Mouse (Mus musculus): ENCODE data around the gene Hmgn5. TPM values are rescaled to one million over a fixed set of nuclear protein-coding genes. Genes with fewer than 3 reads are reported as not detected.

Gene Hmgn5
- 11.2 and 11.4 TPM in 2 replicates for polyA plus RNA-seq (2015; fragmentation: Nextera tagmentation; extraction: Ambion mirVana)

DNA sequence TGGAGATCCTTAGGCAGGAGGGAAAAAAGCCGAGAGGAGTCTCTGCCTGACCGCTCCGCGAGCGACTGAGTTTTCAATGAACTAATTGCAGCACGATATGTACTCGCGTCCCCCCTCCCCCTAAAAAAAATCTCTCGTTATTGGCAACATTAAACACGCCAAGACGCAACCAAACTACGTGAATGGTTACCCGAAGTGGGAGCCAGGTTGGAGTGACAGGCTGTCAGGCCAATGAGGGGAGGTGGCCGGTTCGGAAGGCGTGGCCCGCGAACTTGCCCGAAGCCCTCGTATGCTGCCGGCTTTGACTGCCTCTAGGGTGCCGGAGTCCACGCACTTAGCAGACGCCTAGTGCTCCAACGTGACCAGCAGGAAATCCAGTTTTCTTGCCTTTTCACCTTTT lies at the start of gene Hmgn5:
Gene Hmgn5 (minus strand): TSS at position 122 of the 400 bp plus-strand sequence.
- Histone ChIP-seq H3K27me3 (no peaks in the 10 kb centered on the region), H3K9me3 (no peaks in the 10 kb centered on the region), H3K27ac (replicated peaks) (peak within 1 kb of the TSS; percentile 64), H3K4me1 (replicated peaks) (no peaks in the 10 kb centered on the region), H3K36me3 (no peaks in the 10 kb centered on the region), H3K4me2 (peak within 1 kb of the TSS; percentile 62), H3K4me3 (peak within 1 kb of the TSS; percentile 47), H3K9ac (peak within 1 kb of the TSS; percentile 49; the same call in 1 of the 2 replicates)
- peak; percentile 99 for ATAC-seq (ENCODE audit: low read depth)
- 18% methylated on average over 25 of the region's 25 CpGs for WGBS

- Histone ChIP-seq H3K9ac (no peak overlapping the region), H3K4me1 (replicated peaks) (no peaks in the 10 kb centered on the region), H3K4me3 (no peak overlapping the region), H3K9me3 (no peaks in the 10 kb centered on the region), H3K36me3 (no peaks in the 10 kb centered on the region), H3K27me3 (no peaks in the 10 kb centered on the region), H3K27ac (replicated peaks) (no peak overlapping the region), H3K4me2 (no peak overlapping the region)
- 77% methylated on average over 1 of the region's 1 CpGs for WGBS
- ATAC-seq (ENCODE audit: low read depth) = no peak
Observed at GRCm38 (mm10) chrX:109047773-109048172, 34.6 kb upstream of the Hmgn5 start.

DNA sequence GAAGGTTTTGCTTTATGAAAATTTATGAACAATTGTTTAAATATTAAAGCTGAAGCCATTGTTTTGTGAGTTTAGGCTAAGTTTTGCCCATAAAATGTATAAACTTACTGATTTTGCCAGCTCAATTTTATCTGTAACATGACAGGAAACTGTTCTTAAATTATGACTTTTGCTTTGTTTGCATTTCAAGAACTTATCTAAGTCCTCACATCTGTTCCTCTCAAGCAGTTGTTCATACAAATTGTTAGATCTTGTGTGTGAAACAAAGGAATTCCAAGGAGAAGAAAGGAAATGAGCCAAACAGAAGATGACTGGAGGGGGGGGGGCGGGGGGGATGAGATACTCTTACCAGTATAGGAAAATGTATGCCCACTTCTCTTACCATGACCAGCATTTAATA lies 13.0 kb upstream of the Hmgn5 start:
- Histone ChIP-seq H3K9me3 (no peaks in the 10 kb centered on the region), H3K4me2 (no peak overlapping the region), H3K9ac (no peak overlapping the region), H3K27ac (replicated peaks) (no peak overlapping the region), H3K4me3 (no peak overlapping the region), H3K27me3 (no peaks in the 10 kb centered on the region), H3K36me3 (no peaks in the 10 kb centered on the region), H3K4me1 (replicated peaks) (no peaks in the 10 kb centered on the region)
- WGBS = 80% methylated on average over 1 of the region's 1 CpGs
- ATAC-seq (ENCODE audit: low read depth) = no peak

DNA sequence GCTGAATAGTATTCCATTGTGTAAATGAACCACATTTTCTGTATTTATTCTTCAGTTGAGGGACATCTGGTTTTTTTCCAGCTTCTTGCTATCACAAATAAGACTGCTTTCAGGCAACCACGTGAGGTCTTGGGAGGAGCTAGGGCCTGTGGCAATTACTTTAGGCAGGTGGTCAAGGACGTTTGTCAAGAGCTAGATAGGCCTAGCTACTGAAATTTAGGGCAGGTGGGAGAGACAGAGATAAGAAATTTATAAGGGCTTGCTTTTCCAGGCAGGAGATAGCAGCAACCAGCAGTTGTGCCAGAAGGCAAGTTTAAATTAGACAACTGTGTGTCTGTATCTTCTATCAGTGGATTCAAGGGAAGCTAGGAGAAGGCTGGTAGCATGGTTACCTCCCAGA lies 7.7 kb upstream of the Hmgn5 start:
- no peaks in the 10 kb centered on the region for H3K27me3 ChIP-seq
- no peak overlapping the region for H3K4me2 ChIP-seq
- no peak for ATAC-seq (ENCODE audit: low read depth)
- H3K9ac ChIP-seq = no peak overlapping the region
- H3K27ac ChIP-seq (replicated peaks) = no peak overlapping the region
- H3K4me1 ChIP-seq (replicated peaks) = no peaks in the 10 kb centered on the region
- WGBS = 73% methylated on average over 2 of the region's 2 CpGs
- H3K36me3 ChIP-seq = no peaks in the 10 kb centered on the region
- no peaks in the 10 kb centered on the region for H3K9me3 ChIP-seq
- no peak overlapping the region for H3K4me3 ChIP-seq

- Histone ChIP-seq H3K4me1 (replicated peaks) (no peaks in the 10 kb centered on the region), H3K36me3 (no peaks in the 10 kb centered on the region), H3K27ac (replicated peaks) (no peak overlapping the region), H3K9ac (no peak overlapping the region), H3K4me2 (peak overlapping the region; percentile 62), H3K27me3 (no peaks in the 10 kb centered on the region), H3K4me3 (peak overlapping the region; percentile 47; the same call in 1 of the 2 replicates), H3K9me3 (no peaks in the 10 kb centered on the region)
- no peak for ATAC-seq (ENCODE audit: low read depth)
- 29% methylated on average over 4 of the region's 4 CpGs for WGBS
Observed at GRCm38 (mm10) chrX:109014166-109014565, 962 bp upstream of the Hmgn5 start.

DNA sequence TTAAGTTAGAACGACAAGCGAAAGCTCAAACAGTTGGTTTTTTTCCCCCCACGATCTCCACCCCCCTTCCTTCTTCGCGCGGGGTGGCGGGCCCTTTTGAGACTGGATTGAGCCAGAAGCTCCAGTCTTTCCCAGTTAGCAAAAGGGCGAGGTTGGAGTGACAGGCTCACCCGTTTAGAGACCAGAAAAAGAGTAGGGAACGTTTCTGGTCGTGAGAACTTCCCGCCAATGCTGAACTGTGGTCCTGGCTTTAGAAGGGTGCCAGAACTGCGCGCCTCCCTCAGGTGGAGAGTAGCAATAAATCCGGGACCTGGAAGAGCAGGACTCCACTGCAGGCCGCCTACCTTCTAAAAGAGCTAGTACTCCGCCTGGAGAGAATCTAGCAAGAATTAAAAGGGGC lies 482 bp upstream of the Hmgn5 start:
- peak overlapping the region; percentile 47 for H3K4me3 ChIP-seq
- WGBS = 21% methylated on average over 17 of the region's 17 CpGs
- ATAC-seq (ENCODE audit: low read depth) = peak; percentile 81
- no peaks in the 10 kb centered on the region for H3K27me3 ChIP-seq
- peak overlapping the region; percentile 49; the same call in 1 of the 2 replicates for H3K9ac ChIP-seq
- no peaks in the 10 kb centered on the region for H3K36me3 ChIP-seq
- H3K27ac ChIP-seq (replicated peaks) = 0 out of 2 replicates have a peak overlapping the region, but pooled peaks have one; percentile 18
- peak overlapping the region; percentile 62 for H3K4me2 ChIP-seq
- H3K9me3 ChIP-seq = no peaks in the 10 kb centered on the region
- no peaks in the 10 kb centered on the region for H3K4me1 ChIP-seq (replicated peaks)

DNA sequence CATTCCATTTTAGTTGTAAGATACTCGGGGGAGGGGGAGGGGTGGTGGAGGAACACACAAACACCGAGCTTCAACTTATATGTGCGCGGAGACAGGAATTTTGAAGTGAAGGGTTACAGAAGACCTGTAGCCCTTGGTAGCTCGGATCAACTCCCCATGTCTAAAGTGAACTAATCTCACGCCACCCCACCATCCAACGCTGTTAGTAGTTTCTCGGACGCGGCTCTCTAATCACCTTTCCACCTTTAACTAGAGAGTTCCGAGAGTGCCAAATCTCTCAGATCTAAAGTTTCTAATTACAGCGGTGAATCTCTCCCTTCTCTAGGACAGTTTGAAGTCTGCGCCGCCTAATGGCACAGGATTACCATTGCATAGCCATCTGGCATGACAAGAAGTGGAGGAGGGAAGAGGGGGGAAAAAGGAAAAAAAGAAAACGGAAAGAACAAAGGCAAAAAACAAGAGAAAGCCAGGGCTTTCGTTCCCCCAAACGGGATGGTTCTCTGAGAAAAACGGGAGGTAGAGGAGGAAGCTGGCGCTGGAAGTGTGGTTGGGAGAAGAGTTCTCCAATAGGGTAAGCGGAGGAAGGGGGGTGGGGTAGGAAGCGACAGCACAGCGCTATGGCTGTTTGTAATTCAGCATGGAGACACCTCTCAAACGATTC lies 703 bp downstream of the Hmgn5 start:
- H3K4me3 ChIP-seq = peak overlapping the region; percentile 47
- 22% methylated on average over 23 of the region's 23 CpGs for WGBS
- peak overlapping the region; percentile 64 for H3K27ac ChIP-seq (replicated peaks)
- peak; percentile 90 for ATAC-seq (ENCODE audit: low read depth)
- no peaks in the 10 kb centered on the region for H3K9me3 ChIP-seq
- H3K4me1 ChIP-seq (replicated peaks) = no peaks in the 10 kb centered on the region
- H3K4me2 ChIP-seq = peak overlapping the region; percentile 62
- H3K36me3 ChIP-seq = no peaks in the 10 kb centered on the region
- H3K9ac ChIP-seq = peak overlapping the region; percentile 47; the same call in 1 of the 2 replicates
- no peaks in the 10 kb centered on the region for H3K27me3 ChIP-seq

GRCm38 (mm10) chrX:109011611-109012185 lies 1.5 kb downstream of the Hmgn5 start:
- no peaks in the 10 kb centered on the region for H3K27me3 ChIP-seq
- H3K4me3 ChIP-seq = peak overlapping the region; percentile 47
- H3K36me3 ChIP-seq = no peaks in the 10 kb centered on the region
- WGBS = 37% methylated on average over 13 of the region's 13 CpGs
- no peak for ATAC-seq (ENCODE audit: low read depth)
- H3K4me2 ChIP-seq = peak overlapping the region; percentile 62
- H3K9me3 ChIP-seq = no peaks in the 10 kb centered on the region
- H3K9ac ChIP-seq = peak overlapping the region; percentile 59
- no peak overlapping the region for H3K27ac ChIP-seq (replicated peaks)
- no peaks in the 10 kb centered on the region for H3K4me1 ChIP-seq (replicated peaks)

DNA sequence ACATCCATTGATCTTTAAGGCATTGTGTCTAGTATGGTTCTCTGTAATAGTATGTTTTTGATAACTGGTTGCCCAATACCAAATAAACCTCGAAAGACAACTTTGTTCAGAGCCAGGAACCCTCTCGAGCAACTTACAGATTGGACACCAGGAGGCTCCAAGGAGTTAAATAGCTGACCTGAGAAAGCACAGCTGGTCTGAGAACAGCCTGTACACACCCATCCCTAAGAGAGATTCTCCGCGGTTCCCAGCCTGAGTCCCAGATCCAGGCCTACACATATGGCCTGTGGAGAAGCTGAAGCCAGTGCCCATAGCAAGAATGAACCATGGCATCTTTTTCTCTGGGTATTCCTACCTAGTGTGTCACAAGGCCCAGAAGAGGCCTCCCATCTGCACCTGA lies 11.9 kb downstream of the Hmgn5 start:
- no peak for ATAC-seq (ENCODE audit: low read depth)
- H3K4me1 ChIP-seq (replicated peaks) = no peaks in the 10 kb centered on the region
- no peak overlapping the region for H3K4me2 ChIP-seq
- no peak overlapping the region for H3K27ac ChIP-seq (replicated peaks)
- H3K27me3 ChIP-seq = no peaks in the 10 kb centered on the region
- 70% methylated on average over 4 of the region's 4 CpGs for WGBS
- H3K4me3 ChIP-seq = no peak overlapping the region
- H3K9me3 ChIP-seq = no peaks in the 10 kb centered on the region
- no peak overlapping the region for H3K9ac ChIP-seq
- no peaks in the 10 kb centered on the region for H3K36me3 ChIP-seq

Other genes starting within 250 kb of the Hmgn5 start
- gene Brwd3, start 179.0 kb downstream of the Hmgn5 start, polyA plus RNA-seq (2015; fragmentation: Nextera tagmentation; extraction: Ambion mirVana) = 2.8 TPM in 2 replicates
- gene Sh3bgrl, start 82.0 kb upstream of the Hmgn5 start, polyA plus RNA-seq (2015; fragmentation: Nextera tagmentation; extraction: Ambion mirVana) = 204 and 211 TPM in 2 replicates
- gene Gm6377, start 183.4 kb upstream of the Hmgn5 start, polyA plus RNA-seq (2015; fragmentation: Nextera tagmentation; extraction: Ambion mirVana) = not detected in 2 replicates

Measured in neural tube, embryonic 13.5 days (tissue).